Mouse (Mus musculus) olfactory bulb, adult 2 months (tissue): ENCODE results near the gene Fastkd5.

Source experiments
- CTCF ChIP-seq: fragments of 200-500 bp; IDR thresholded peaks from 2 replicates; pipeline ENCODE4 v1.5.1; 2012; ENCODE audit warnings: low read depth, mild to moderate bottlenecking, low read length, moderate library complexity; ENCODE audit not compliant: insufficient read depth
- POLR2A ChIP-seq: fragments of 200-500 bp; IDR thresholded peaks from 2 replicates; pipeline ENCODE4 v1.6.1; 2012; ENCODE audit warnings: mild to moderate bottlenecking, low read depth, low read length, moderate library complexity; ENCODE audit not compliant: insufficient read depth

- TF ChIP-seq CTCF (no peak), POLR2A (no peak)
Observed at GRCm38 (mm10) chr2:130577021-130577420, 52.8 kb downstream of the Fastkd5 start.
